Mouse (Mus musculus) heart, adult 9 months (tissue): ENCODE results near the gene Slc44a3.
A peak's percentile ranks its signal among the peaks of the same experiment; 100 is the strongest.

Experiments used
- DNase-seq, 2 experiments: peaks; one replicate each; pipeline ENCODE4 v3.0.0; 2022; ENCODE audit warnings: low spot score in 2 of 2

Slc44a3 gene

GRCm38 (mm10) chr3:121427520-121427908 is 104.7 kb downstream of the Slc44a3 start:
- peak; percentile 73 to 79 for DNase-seq

DNA sequence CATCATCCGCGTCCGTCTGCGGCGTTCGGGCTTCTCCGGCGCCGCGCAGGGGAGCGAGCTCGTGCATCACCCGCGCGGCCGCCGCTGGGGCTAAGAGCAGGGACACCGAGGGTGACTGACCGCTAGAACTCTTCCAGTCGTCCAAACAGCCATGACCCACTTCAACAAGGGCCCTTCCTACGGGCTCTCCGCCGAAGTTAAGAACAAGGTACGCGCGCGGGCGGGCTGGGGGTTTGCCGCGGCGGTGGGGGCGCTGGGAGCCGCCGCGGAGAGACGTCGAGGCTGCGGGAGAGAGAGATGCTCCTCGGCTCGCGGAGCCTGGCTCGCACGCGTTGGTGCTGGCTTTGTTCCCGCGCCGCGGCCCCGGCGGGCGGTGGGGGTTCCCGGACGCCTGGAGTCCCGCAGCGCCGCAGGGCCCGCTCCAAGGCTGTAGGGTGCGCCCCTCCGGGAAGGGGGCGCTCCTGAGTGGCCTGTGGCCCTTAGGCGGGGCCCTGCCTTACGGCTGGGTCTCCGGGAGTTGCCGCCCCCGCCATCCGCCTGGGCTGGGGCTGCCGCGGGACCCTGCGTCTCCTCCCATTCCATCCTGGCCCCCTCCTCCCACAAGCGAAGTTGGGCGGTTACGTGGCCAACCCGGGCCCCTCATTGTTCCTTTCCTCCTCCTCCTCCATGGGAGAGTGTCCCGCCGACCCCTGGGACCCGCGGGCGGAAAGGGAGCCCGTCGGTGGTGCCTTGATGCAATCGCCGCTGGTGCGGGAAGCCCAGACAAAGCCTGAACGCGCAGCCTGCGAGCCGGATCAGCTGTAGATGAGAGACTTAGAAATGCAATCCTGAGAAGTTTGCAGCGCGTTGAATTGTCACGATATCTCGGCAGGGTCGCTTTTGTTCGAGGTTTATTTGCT is 105.3 kb downstream of the Slc44a3 start:
- peak; percentile 80 to 87 for DNase-seq

- peak; percentile 90 to 91 for DNase-seq
Measured at GRCm38 (mm10) chr3:121425861-121426620, 106.2 kb downstream of the Slc44a3 start, which contains the start of gene Cnn3. TSS of gene Cnn3 (plus strand) at chr3:121426497.

DNA sequence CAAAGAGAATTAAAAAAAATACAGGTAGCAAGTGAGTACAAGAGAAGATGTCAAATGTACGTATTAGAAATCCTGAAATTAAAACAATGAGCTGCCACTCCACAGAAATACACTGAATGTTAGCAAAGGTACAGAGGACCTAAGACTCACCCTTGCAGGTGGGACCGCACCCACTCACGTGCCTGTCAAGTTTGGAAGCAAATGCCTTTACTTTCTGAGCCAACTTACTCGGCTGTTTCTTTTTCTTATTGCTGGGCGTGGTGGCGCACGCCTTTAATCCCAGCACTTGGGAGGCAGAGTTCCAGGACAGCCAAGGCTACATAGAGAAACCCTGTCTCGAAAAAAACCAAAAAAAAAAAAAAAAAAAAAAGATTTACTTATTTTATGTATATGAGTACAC is 109.8 kb downstream of the Slc44a3 start:
- DNase-seq: no peak

DNA sequence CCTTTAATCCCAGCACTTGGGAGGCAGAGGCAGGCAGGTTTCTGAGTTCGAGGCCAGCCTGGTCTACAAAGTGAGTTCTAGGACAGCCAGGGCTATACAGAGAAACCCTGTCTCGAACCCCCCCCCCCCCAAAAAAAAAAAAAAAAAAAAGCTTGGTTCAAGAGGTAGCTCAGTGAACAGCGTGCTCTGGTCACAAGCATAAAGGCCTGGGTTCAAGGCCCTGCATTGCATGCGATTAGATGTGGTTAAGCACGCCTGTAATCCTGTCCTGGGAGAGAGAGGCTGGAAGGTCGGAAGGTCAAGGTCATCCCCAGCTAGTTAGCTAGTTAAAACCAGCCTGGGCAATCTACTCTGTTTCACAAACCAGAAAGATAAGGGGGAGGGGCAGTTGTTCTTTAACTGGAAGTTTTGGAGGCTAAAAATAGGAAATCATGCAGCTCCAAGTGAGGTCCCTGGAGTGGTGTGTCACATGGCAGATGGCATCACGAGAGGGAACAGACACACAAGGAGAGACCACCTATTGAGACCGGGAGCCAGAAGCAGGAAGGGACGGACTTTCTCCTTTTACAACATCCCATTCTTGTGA is 113.3 kb downstream of the Slc44a3 start:
- no peak for DNase-seq

GRCm38 (mm10) chr3:121418251-121418601 is 114.0 kb downstream of the Slc44a3 start:
- no peak for DNase-seq

- DNase-seq: no peak
Measured at GRCm38 (mm10) chr3:121417379-121418250, 114.6 kb downstream of the Slc44a3 start.

DNA sequence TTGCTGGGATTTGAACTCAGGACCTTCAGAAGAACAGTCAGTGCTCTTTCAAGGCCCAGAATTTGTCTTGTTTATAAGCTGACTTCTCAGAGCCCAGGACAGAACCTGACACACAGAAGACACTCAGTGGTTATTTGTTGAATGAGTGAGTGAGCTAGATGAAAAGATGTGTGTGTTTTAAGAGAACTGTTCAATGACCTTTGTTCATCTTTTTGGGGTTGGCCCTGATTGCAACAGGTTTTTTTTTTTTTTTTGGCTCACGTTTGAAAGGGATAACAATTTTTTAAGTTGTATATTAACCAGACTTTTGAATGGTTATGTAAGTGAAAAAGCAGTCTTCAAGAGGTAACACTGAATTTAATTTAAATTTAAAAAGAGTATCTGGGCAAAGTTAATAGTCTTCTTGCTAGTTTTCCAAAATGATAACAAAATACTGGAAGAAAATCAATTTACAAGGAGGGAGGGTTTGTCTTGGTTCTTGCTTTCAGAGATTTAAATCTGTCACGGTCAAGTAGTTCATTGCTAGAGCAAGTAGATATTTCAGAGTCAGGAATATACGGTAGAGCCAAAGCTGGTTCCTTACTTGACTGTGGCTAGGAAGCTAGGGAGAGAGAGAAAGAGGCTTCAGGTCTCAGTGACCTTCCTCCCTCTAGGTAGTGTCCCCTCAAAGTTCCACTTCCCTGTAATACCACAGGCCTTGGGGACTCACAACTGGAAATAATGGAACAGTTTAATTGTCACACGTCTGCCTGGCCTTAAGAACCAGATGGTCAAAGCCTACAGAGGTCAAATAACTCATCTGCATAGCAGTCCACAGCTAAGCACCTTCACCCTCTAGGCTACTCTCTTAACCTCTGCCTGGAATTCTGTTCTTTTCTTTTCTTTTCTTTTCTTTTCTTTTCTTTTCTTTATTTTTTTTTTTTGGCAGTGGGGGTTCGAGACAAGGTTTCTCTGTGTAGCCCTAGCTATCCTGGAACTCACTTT is 115.7 kb downstream of the Slc44a3 start:
- DNase-seq: no peak

DNA sequence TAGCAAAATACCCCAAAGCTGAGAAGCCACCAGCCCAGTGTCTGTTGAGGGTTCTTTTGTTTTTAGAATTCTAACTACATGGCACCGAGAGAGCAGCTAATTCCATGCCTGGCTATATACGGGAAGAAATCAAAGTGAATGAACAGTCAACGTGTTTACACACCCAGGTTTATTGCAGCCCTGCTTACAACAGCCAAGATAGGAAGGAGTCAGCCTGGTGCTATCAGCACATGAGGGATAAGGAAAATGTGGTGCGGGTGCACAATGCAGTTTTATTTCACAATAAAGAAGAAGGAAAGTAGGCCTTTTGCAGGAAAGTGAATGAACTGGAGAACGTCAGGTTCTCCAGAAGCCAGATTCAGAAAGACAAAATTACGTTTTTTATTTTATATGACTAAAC is 120.8 kb downstream of the Slc44a3 start:
- DNase-seq: no peak
